Mouse (Mus musculus) left cerebral cortex, adult 18-20 months (tissue): ENCODE measurements at regions not wholly inside any gene's neighbourhood (a gene's known extent, or its start where the extent isn't known, plus 50 kb on each side); places are given as distances from the start of the nearest gene placed in this dataset.
A peak's percentile ranks its signal among the peaks of the same experiment; 100 is the strongest.

ENCODE experiments used
- DNase-seq, 2 experiments: peaks; one replicate each; pipeline ENCODE4 v3.0.0; 2021 to 2022; ENCODE audit warnings: low spot score in 2 of 2, mixed read lengths in 1 of 2

- DNase-seq, result no peak
These were observed 204.8 kb upstream of the Gm6793 start for GRCm38 (mm10) chr8:112219656-112220055.

- peak; percentile 4 to 9 for DNase-seq
These were observed 197.3 kb upstream of the Gm6793 start for GRCm38 (mm10) chr8:112212170-112212569.

GRCm38 (mm10) chr8:112196423-112196822 lies 181.6 kb upstream of the Gm6793 start:
- DNase-seq, result no peak

- DNase-seq, result no peak
These were observed 181.0 kb upstream of the Gm6793 start for GRCm38 (mm10) chr8:112195880-112196279.

- DNase-seq, result peak; percentile 43 to 46
These were observed 177.0 kb upstream of the Gm6793 start for GRCm38 (mm10) chr8:112191846-112192245.

GRCm38 (mm10) chr8:112189698-112190097 lies 174.9 kb upstream of the Gm6793 start:
- DNase-seq, result no peak

- DNase-seq, result no peak
These were observed 155.3 kb upstream of the Gm6793 start for GRCm38 (mm10) chr8:112170184-112170583.

GRCm38 (mm10) chr8:112156656-112157055 lies 141.8 kb upstream of the Gm6793 start:
- DNase-seq, result no peak

- no peak for DNase-seq
These were observed 124.1 kb upstream of the Gm6793 start for GRCm38 (mm10) chr8:112138924-112139323.

- no peak for DNase-seq
These were observed 115.4 kb upstream of the Gm6793 start for GRCm38 (mm10) chr8:112130196-112130595.

GRCm38 (mm10) chr8:112128833-112129518 lies 114.1 kb upstream of the Gm6793 start:
- DNase-seq, result no peak

GRCm38 (mm10) chr8:112111950-112112349 lies 97.1 kb upstream of the Gm6793 start:
- DNase-seq, result no peak

- peak; percentile 7 to 30 for DNase-seq
These were observed 83.2 kb upstream of the Gm6793 start for GRCm38 (mm10) chr8:112097883-112098635.

GRCm38 (mm10) chr8:112094881-112095280 lies 80.0 kb upstream of the Gm6793 start:
- DNase-seq, result no peak

- DNase-seq, result no peak
These were observed 78.7 kb upstream of the Gm6793 start for GRCm38 (mm10) chr8:112093554-112093953.

GRCm38 (mm10) chr8:112092831-112093230 lies 78.0 kb upstream of the Gm6793 start:
- no peak for DNase-seq

GRCm38 (mm10) chr8:112078621-112079020 lies 63.8 kb upstream of the Gm6793 start:
- no peak for DNase-seq

- DNase-seq, result peak in 1 of 2 experiments; percentile 22
These were observed 57.4 kb upstream of the Gm6793 start for GRCm38 (mm10) chr8:112072205-112072604.

- DNase-seq, result no peak
These were observed 55.4 kb upstream of the Gm6793 start for GRCm38 (mm10) chr8:112070251-112070650.
